Mouse (Mus musculus) heart, embryonic 13.5 days (tissue): ENCODE results near the gene Stambp. TPM values are rescaled to one million over a fixed set of nuclear protein-coding genes. Genes with fewer than 3 reads are reported as not detected.
A peak's percentile ranks its signal among the peaks of the same experiment; 100 is the strongest.

Experiments used
- ATAC-seq: fragments of 200-750 bp; cut with Nextera tagmentation; 2 replicates; pipeline ENCODE4 v1.8.0; 2017; ENCODE audit warnings: moderate TSS enrichment; ENCODE audit not compliant: insufficient number of reproducible peaks, low FRiP score, low TSS enrichment; ENCODE audit errors: extremely low read depth
- H3K27ac ChIP-seq: fragments of 300-500 bp; sonication (generic); replicated peaks from 2 replicates; pipeline ENCODE4 v1.5.1; 2015; ENCODE audit warnings: moderate library complexity, mild to moderate bottlenecking, inconsistent platforms
- H3K27me3 ChIP-seq: fragments of 300-500 bp; sonication (generic); replicated peaks from 2 replicates; pipeline ENCODE4 v1.6.1; 2015; ENCODE audit warnings: mild to moderate bottlenecking, inconsistent platforms
- H3K36me3 ChIP-seq: fragments of 300-500 bp; sonication (generic); 2 replicates; pipeline ENCODE4 v1.6.1; 2015; ENCODE audit warnings: mild to moderate bottlenecking, inconsistent platforms
- H3K4me1 ChIP-seq: fragments of 300-500 bp; sonication (generic); 2 replicates; pipeline ENCODE4 v1.6.1; 2015; ENCODE audit warnings: inconsistent platforms
- H3K4me2 ChIP-seq: fragments of 300-500 bp; sonication (generic); 2 replicates; pipeline ENCODE4 v1.6.1; 2015; ENCODE audit warnings: inconsistent platforms, mild to moderate bottlenecking, moderate library complexity
- H3K4me3 ChIP-seq: fragments of 300-500 bp; sonication (generic); 2 replicates; pipeline ENCODE4 v1.5.1; 2015; ENCODE audit warnings: moderate library complexity, mild to moderate bottlenecking, inconsistent platforms
- H3K9ac ChIP-seq: fragments of 300-500 bp; sonication (generic); 2 replicates; pipeline ENCODE4 v1.6.1; 2015; ENCODE audit warnings: inconsistent platforms, mild to moderate bottlenecking, moderate library complexity
- H3K9me3 ChIP-seq: fragments of 300-500 bp; sonication (generic); 2 replicates; pipeline ENCODE4 v1.6.1; 2016; ENCODE audit warnings: inconsistent platforms
- WGBS: fragments of 180-500 bp; shearing (Covaris S2); methylation state at CpG from one replicate; pipeline ENCODE4 v1.1.7; 2015; ENCODE audit warnings: mixed read lengths; 5-methylcytosine and 5-hydroxymethylcytosine counted together
- polyA plus RNA-seq: library from polyadenylated mRNA; unstranded; fragments of >200 nt; fragmentation: Nextera tagmentation; extraction: Ambion mirVana; gene quantifications from 2 replicates; pipeline ENCODE4 v1.2.1, GENCODE M21; 2015

Stambp gene
- polyA plus RNA-seq, 1 experiment from 2014 or later = 21.4 TPM

GRCm38 (mm10) chr6:83568901-83569862 is 3.3 kb downstream of the Stambp start:
- H3K36me3 ChIP-seq = peaks cover 30% of the 10 kb centered on the region
- peaks cover 30% of the 10 kb centered on the region for H3K4me1 ChIP-seq
- no peak overlapping the region for H3K4me2 ChIP-seq
- no peaks in the 10 kb centered on the region for H3K27me3 ChIP-seq
- no peaks in the 10 kb centered on the region for H3K9me3 ChIP-seq
- ATAC-seq = no peak; the same call in 1 of the 2 replicates
- 0 out of 2 replicates have a peak overlapping the region, but pooled peaks have one; percentile 14 for H3K9ac ChIP-seq
- no peak overlapping the region for H3K27ac ChIP-seq
- whole genome bisulfite sequencing = 63% methylated on average over 20 of the region's 20 CpGs
- no peak overlapping the region for H3K4me3 ChIP-seq

- WGBS = 29% methylated on average over 6 of the region's 6 CpGs
- no peak for ATAC-seq
These were observed 16.6 kb downstream of the Stambp start for GRCm38 (mm10) chr6:83555972-83556371.

GRCm38 (mm10) chr6:83548346-83548745 is 24.2 kb downstream of the Stambp start:
- WGBS = 65% methylated on average over 5 of the region's 5 CpGs
- Histone ChIP-seq H3K36me3 (peaks cover 57% of the 10 kb centered on the region), H3K4me2 (no peak overlapping the region), H3K9ac (no peak overlapping the region), H3K4me3 (no peak overlapping the region), H3K27me3 (no peaks in the 10 kb centered on the region), H3K9me3 (no peaks in the 10 kb centered on the region), H3K27ac (no peak overlapping the region), H3K4me1 (no peaks in the 10 kb centered on the region)
- no peak for ATAC-seq

More at GRCm38 (mm10) chr6:83555972-83556371, 16.6 kb downstream of the Stambp start:
- Histone ChIP-seq H3K27me3 (no peaks in the 10 kb centered on the region), H3K36me3 (peaks cover 69% of the 10 kb centered on the region), H3K27ac (peak overlapping the region; percentile 88), H3K4me2 (0 out of 2 replicates have a peak overlapping the region, but pooled peaks have one; percentile 2), H3K9ac (no peak overlapping the region), H3K4me3 (no peak overlapping the region), H3K9me3 (no peaks in the 10 kb centered on the region), H3K4me1 (peaks cover 37% of the 10 kb centered on the region)

GRCm38 (mm10) chr6:83545778-83546177 is 26.8 kb downstream of the Stambp start:
- no peak overlapping the region for H3K4me2 ChIP-seq
- ATAC-seq = no peak
- H3K9me3 ChIP-seq = no peaks in the 10 kb centered on the region
- 81% methylated on average over 3 of the region's 3 CpGs for WGBS
- H3K36me3 ChIP-seq = peaks cover 44% of the 10 kb centered on the region
- H3K27me3 ChIP-seq = no peaks in the 10 kb centered on the region
- no peak overlapping the region for H3K4me3 ChIP-seq
- no peak overlapping the region for H3K27ac ChIP-seq
- peaks cover 25% of the 10 kb centered on the region for H3K4me1 ChIP-seq
- no peak overlapping the region for H3K9ac ChIP-seq

- Histone ChIP-seq H3K4me3 (no peak overlapping the region), H3K9me3 (no peaks in the 10 kb centered on the region), H3K27me3 (no peaks in the 10 kb centered on the region), H3K9ac (peak overlapping the region; percentile 45), H3K4me2 (peak overlapping the region; percentile 3; the same call in 1 of the 2 replicates), H3K27ac (peak overlapping the region; percentile 88), H3K4me1 (peaks cover 33% of the 10 kb centered on the region), H3K36me3 (peaks cover 30% of the 10 kb centered on the region)
- ATAC-seq = peak; percentile 81
- 39% methylated on average over 11 of the region's 11 CpGs for WGBS
These were observed 30.6 kb downstream of the Stambp start for GRCm38 (mm10) chr6:83541756-83542456.

- H3K9me3 ChIP-seq = no peaks in the 10 kb centered on the region
- no peak for ATAC-seq
- H3K9ac ChIP-seq = no peak overlapping the region
- WGBS = 36% methylated on average over 4 of the region's 4 CpGs
- peaks cover 38% of the 10 kb centered on the region for H3K4me1 ChIP-seq
- H3K4me3 ChIP-seq = no peak overlapping the region
- peak overlapping the region; percentile 88 for H3K27ac ChIP-seq
- H3K36me3 ChIP-seq = peaks cover 12% of the 10 kb centered on the region
- H3K4me2 ChIP-seq = no peak overlapping the region
- no peaks in the 10 kb centered on the region for H3K27me3 ChIP-seq
These were observed 32.5 kb downstream of the Stambp start for GRCm38 (mm10) chr6:83540017-83540416.

- no peaks in the 10 kb centered on the region for H3K36me3 ChIP-seq
- no peak overlapping the region for H3K4me3 ChIP-seq
- peak overlapping the region; percentile 53 for H3K27ac ChIP-seq
- no peak overlapping the region for H3K4me2 ChIP-seq
- H3K9me3 ChIP-seq = no peaks in the 10 kb centered on the region
- no peak overlapping the region for H3K9ac ChIP-seq
- no peak for ATAC-seq
- peaks cover 4% of the 10 kb centered on the region; the same call in 1 of the 2 replicates for H3K27me3 ChIP-seq
- WGBS = 54% methylated on average over 6 of the region's 6 CpGs
- H3K4me1 ChIP-seq = peaks cover 23% of the 10 kb centered on the region
These were observed 35.8 kb downstream of the Stambp start for GRCm38 (mm10) chr6:83536795-83537059.

GRCm38 (mm10) chr6:83536028-83536794 is 36.3 kb downstream of the Stambp start, which contains the start of gene Actg2:
TSS of gene Actg2 (minus strand) at chr6:83536265.
- Histone ChIP-seq H3K36me3 (no peaks in the 10 kb centered on the region), H3K4me1 (peaks cover 18% of the 10 kb centered on the region), H3K27ac (peak within 1 kb of the TSS; percentile 53), H3K27me3 (peaks cover 4% of the 10 kb centered on the region; the same call in 1 of the 2 replicates), H3K4me2 (no peak within 1 kb of the TSS), H3K9ac (no peak within 1 kb of the TSS), H3K9me3 (no peaks in the 10 kb centered on the region), H3K4me3 (no peak within 1 kb of the TSS)
- 61% methylated on average over 12 of the region's 12 CpGs for WGBS
- no peak for ATAC-seq

- H3K9ac ChIP-seq = no peak overlapping the region
- peaks cover 5% of the 10 kb centered on the region; the same call in 1 of the 2 replicates for H3K4me1 ChIP-seq
- no peaks in the 10 kb centered on the region for H3K9me3 ChIP-seq
- no peak overlapping the region for H3K4me2 ChIP-seq
- no peak for ATAC-seq
- H3K4me3 ChIP-seq = no peak overlapping the region
- H3K36me3 ChIP-seq = no peaks in the 10 kb centered on the region
- WGBS = 62% methylated on average over 2 of the region's 2 CpGs
- H3K27me3 ChIP-seq = peaks cover 4% of the 10 kb centered on the region; the same call in 1 of the 2 replicates
- no peak overlapping the region for H3K27ac ChIP-seq
These were observed 39.9 kb downstream of the Stambp start for GRCm38 (mm10) chr6:83532608-83533007.

- Histone ChIP-seq H3K4me3 (no peak overlapping the region), H3K36me3 (no peaks in the 10 kb centered on the region), H3K27me3 (no peaks in the 10 kb centered on the region), H3K4me1 (peaks cover 23% of the 10 kb centered on the region), H3K4me2 (peak overlapping the region; percentile 36), H3K9ac (peak overlapping the region; percentile 50), H3K9me3 (no peaks in the 10 kb centered on the region), H3K27ac (no peak overlapping the region)
- WGBS = 7% methylated on average over 6 of the region's 6 CpGs
- no peak for ATAC-seq
These were observed 49.3 kb downstream of the Stambp start for GRCm38 (mm10) chr6:83523194-83523593.

- WGBS = 28% methylated on average over 6 of the region's 6 CpGs
- Histone ChIP-seq H3K4me1 (peaks cover 23% of the 10 kb centered on the region), H3K9me3 (no peaks in the 10 kb centered on the region), H3K27me3 (no peaks in the 10 kb centered on the region), H3K4me2 (no peak overlapping the region), H3K27ac (peak overlapping the region; percentile 55), H3K9ac (no peak overlapping the region), H3K36me3 (no peaks in the 10 kb centered on the region), H3K4me3 (no peak overlapping the region)
- ATAC-seq = no peak
These were observed 50.7 kb downstream of the Stambp start for GRCm38 (mm10) chr6:83521784-83522183.
